Mouse (Mus musculus) lung, postnatal 0 days (tissue): ENCODE measurements around the gene Fam19a2.

Experiments used
- CTCF ChIP-seq: IDR thresholded peaks from 2 replicates; pipeline ENCODE4 v1.5.1; 2016; ENCODE audit warnings: antibody characterized with exemption, mild to moderate bottlenecking
- EP300 ChIP-seq: IDR thresholded peaks from 2 replicates; pipeline ENCODE4 v1.6.1; 2016; ENCODE audit warnings: antibody characterized with exemption, mild to moderate bottlenecking, control low read depth

- TF ChIP-seq CTCF (no peak), EP300 (no peak)
Observed at GRCm38 (mm10) chr10:123521203-123521602, 257.4 kb downstream of the Fam19a2 start.
